Mouse (Mus musculus): ENCODE results near the gene Rhox6.
A peak's percentile ranks its signal among the peaks of the same experiment; 100 is the strongest.
"Not testable (repeated sequence)": the region's sequence is repeated elsewhere in the genome, so short reads cannot be mapped to it uniquely, and the experiment has no call there.

Rhox6 gene

DNA sequence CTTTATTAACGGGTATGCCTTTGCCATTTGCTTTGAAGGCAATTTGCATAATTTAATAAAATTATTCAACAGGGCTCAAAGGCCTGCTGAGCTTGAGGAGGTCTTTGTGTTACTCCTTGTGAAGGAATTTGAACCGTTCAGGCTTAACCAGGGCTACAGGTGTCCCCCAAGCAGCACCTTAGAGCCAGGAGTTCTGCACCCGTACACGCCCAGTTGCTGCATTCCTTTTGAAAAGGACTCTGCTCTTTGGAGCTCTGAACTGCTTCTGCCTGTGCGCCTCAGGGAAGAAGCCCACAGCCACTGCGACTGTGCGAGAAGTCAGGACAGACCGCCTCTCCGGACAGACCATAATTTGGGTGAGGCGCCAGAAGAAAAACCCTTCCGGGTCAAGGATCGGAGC lies at the start of gene Rhox6:
TSS of gene Rhox6 (plus strand) at position 301 of the 400 bp plus-strand sequence.
- not testable (repeated sequence) for DNase-seq (ENCODE audit: extremely low read depth, insufficient read length, low spot score)

GRCm38 (mm10) chrX:37807286-37808080 lies 19.2 kb upstream of the Rhox6 start:
- peak; percentile 51 for DNase-seq (ENCODE audit: extremely low read depth, insufficient read length, low spot score)

- peak; percentile 18 for DNase-seq (ENCODE audit: extremely low read depth, insufficient read length, low spot score)
Observed at GRCm38 (mm10) chrX:37809396-37809795, 17.3 kb upstream of the Rhox6 start.

DNA sequence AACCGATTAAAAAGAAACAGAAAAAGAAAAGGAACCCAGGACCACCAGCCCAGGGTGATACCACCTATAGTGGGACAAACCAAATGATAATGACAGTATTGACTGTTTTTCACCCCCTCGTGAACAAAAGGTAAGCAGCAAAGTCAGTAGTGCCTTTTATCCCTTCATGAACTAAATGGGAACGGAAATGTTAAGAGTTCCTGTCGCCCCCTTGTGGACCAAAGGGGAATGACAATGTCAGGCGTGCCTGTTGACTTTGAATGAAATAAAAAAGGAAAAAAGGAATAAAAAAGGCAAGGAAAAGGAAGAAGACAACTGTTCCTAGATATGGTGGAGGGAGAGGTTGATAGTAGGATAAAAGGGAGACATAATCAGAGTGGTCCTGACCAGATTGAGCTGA lies 15.5 kb upstream of the Rhox6 start:
- DNase-seq (ENCODE audit: extremely low read depth, insufficient read length, low spot score) = no peak

- DNase-seq (ENCODE audit: extremely low read depth, insufficient read length, low spot score) = no peak
Observed at GRCm38 (mm10) chrX:37815665-37816064, 11.0 kb upstream of the Rhox6 start.

GRCm38 (mm10) chrX:37831386-37831785 lies 4.7 kb downstream of the Rhox6 start, which contains the start of gene Rhox7a:
TSS of gene Rhox7a (plus strand) at chrX:37831686.
- DNase-seq (ENCODE audit: extremely low read depth, insufficient read length, low spot score) = not testable (repeated sequence)

DNA sequence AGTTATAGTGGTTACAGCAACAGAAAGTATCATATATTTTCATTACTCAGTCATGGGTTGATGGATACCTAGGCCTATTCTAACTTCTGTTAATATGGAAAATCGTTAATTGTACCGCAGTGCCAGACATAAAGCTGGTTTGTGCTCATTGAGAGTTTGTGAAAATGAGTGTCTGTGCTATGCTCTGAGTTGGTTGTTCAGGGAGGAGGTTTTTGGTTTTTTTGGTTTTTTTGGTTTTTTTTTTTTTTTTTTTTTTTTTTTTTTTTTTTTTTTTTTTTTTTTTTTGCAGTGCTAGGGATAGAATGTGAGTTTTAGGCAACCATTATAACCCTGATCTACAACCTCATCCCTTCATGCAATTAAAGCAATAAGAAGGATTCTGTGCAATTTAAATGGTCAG lies 44.9 kb downstream of the Rhox6 start:
- DNase-seq (ENCODE audit: extremely low read depth, insufficient read length, low spot score) = no peak

- no peak for DNase-seq (ENCODE audit: extremely low read depth, insufficient read length, low spot score)
Observed at GRCm38 (mm10) chrX:37878844-37879243, 52.1 kb downstream of the Rhox6 start, which contains the start of gene Rhox8. TSS of gene Rhox8 (minus strand) at chrX:37878944.
